Mouse (Mus musculus) monocyte, adult 2 months (primary cell): ENCODE data around the gene Ubald2.
A peak's percentile ranks its signal among the peaks of the same experiment; 100 is the strongest.
"Not testable (repeated sequence)": the region's sequence is repeated elsewhere in the genome, so short reads cannot be mapped to it uniquely, and the experiment has no call there.

Experiments used
- DNase-seq, 2 experiments: peaks; one replicate each; pipeline ENCODE4 v3.0.0; 2022; ENCODE audit warnings: low spot score in 2 of 2, low read depth in 1 of 2

Gene Ubald2

GRCm38 (mm10) chr11:116433356-116434286 is at the start of gene Ubald2:
TSS of gene Ubald2 (plus strand) at chr11:116434094.
- DNase-seq, result peak; percentile 98 to 99

DNA sequence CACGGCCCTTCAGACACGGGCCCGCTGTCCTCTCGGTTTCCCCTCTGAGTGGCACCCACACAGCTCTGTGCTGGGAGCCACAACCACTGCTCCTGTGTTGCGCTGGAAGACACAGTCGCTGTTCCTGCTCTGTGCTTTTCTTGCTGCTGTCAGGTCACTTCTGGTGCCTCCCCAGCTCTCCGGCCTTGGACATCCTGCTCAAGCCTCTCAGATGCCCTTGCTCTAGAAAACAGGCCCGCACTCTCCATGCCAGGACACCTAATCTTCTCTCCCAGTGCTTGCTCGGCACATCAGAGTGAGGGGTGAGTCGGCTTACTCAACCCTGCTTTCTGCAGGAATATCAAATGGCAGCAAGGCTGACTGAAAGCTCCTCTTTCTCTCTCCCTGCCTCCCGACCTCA is 49.7 kb upstream of the Ubald2 start:
- no peak for DNase-seq

GRCm38 (mm10) chr11:116385999-116386398 is 47.9 kb upstream of the Ubald2 start:
- DNase-seq, result no peak

DNA sequence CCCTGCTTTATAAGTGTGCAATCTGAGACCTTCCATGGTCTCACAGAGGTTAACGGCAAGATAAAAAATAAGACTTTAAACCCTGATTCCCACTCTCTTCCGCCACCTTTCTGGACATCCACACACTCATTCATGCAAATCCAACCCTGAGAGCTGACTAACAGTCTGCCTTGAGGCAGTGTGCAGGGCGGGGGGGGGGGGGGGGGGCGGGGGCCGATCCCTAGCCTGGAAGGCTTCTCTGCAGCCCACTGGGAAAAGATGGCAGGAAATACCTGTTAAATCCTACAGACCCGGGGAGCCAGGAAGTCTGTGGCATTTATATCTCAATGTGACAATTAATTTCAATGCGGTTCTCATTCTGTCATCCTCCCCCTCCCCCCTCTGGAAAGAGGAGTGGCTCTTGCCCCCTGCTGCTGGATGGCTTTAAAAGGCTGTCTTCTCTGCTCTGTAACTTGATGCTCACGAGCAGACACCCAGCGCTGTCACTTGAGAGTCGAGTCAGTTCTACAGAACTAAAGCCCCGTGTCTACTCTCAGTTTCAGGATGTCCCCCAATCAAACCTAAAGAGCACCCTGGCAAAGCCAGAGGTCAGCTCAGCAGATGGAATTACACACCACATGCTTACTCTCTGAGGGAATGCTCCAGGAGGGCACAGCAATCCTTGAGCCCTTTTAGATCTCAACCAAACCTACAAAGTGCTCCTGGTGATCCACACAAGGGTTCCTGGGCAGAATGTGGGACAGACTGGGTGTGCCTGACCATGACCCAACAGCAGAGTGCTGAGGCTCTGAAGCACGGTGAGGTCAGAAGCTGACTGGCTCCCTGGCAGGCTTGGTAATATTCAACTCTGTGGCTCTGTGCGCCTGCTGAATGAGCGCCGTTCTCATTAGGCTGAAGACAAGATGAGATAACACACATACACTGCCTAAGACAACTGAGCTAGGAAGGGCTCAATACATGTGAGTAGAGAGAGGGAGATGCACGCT is 46.5 kb upstream of the Ubald2 start:
- DNase-seq, result no peak

- DNase-seq, result no peak
Measured at GRCm38 (mm10) chr11:116388841-116389480, 44.9 kb upstream of the Ubald2 start.

DNA sequence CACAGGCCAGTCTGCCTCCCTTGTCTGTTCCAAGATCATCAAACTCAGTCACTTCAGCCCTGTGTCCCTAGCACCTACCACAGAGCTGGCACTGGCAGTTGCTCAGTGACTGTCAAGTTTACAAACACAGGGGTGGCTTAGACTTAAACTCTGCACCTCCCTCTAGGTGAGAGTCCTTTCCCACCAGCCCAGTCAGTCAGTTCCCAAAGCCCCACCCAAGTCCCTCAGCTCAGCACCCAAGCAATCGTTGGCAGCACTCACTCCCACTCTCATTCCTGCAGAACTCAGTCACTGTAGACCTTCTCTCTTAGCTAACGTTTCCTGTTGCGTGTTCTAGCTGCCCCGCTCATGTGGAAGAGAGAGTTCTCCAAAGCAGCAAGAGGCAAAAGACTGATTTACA is 39.1 kb upstream of the Ubald2 start:
- DNase-seq, result no peak

DNA sequence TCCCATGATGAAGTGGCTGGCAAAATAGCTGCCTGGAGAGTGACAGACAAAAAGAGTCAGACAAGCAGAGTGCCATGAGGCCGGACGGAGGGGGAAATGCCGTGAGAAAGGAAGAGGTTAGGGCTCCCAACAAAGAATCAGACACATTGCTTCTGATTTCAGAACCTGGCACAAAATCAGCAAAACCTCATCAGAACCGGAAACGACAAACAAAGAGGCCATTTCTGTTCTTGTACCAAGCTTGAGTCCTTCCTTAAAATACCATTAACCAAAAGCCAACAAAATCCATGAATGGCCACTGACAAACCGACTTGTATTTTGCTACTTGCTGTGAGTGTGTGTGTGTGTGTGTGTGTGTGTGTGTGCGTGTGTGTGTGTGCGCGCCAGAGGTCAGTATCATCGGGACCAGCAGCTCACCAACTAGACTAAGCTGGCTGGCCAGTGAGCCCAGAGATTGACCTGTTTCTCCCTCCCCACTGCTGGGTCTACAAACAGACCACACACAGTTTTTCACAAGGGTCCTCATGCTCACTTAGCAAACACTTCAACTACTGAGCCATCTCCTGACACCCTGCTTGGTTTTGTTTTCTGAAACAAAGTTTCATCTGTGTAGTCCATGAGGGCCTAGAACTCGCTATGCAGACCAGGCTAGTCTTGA is 37.5 kb upstream of the Ubald2 start:
- DNase-seq, result no peak

- no peak for DNase-seq
Measured at GRCm38 (mm10) chr11:116396934-116397330, 37.0 kb upstream of the Ubald2 start.

DNA sequence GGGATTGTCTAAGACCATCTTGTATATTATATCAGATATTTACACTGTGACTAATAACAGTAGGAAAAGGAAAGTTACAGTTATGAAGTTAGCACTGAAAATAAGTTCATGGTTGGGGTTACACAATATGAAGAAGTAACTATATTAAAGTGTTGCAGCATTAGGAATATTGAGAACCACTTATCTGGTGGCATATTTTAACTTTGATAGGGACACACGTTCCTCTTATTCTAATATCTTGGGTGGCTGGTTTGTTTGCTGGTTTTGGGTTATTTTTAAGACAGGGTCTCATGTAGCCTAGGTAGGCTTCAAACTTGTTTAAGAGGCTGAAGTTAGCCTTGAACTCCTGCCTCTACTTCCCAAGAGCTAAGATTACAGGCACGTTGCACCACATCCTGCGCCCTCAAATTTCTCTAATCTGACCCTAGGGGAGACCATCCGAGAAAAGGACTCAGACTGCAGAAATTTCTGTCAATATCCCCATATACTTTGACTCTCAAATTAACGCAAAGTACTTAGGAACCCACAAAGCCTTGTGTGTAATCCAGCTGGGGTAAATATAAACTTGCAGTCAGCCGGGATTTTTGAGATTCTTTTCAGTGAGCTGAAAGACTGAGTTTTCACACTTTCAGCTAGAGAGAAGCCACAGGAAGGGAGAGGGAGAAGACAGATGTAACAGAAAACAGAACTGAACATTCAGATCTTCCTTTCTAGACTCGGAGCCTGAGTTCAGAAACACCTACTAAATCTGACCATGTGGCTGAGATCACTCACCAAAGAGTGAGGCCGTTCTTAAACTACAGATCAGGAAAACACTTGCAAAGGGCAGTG is 36.2 kb upstream of the Ubald2 start:
- no peak for DNase-seq

- no peak for DNase-seq
Measured at GRCm38 (mm10) chr11:116398348-116398677, 35.6 kb upstream of the Ubald2 start.

- DNase-seq, result no peak
Measured at GRCm38 (mm10) chr11:116400560-116400959, 33.3 kb upstream of the Ubald2 start.

- DNase-seq, result no peak
Measured at GRCm38 (mm10) chr11:116405601-116406000, 28.3 kb upstream of the Ubald2 start.

GRCm38 (mm10) chr11:116406231-116406728 is 27.6 kb upstream of the Ubald2 start:
- no peak for DNase-seq

DNA sequence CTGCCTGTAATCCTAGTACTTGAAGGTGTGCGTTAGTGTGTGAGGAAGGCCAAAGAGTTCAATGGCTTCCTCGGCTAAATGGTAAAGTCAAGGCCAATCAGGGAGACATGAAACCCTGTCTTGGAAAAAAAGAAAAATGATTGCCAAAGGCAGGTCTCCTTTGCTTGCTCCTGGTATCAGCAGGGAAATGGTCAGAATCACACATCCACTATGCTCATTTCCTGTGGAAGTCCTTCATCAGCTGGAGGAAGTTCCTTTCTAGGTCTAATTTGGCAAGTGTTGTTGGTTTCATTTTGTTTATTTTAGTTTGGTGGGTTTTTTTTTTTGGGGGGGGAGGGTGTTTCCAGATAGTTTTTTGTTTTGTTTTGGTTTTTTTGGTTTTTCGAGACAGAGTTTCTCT is 24.9 kb upstream of the Ubald2 start:
- no peak for DNase-seq

DNA sequence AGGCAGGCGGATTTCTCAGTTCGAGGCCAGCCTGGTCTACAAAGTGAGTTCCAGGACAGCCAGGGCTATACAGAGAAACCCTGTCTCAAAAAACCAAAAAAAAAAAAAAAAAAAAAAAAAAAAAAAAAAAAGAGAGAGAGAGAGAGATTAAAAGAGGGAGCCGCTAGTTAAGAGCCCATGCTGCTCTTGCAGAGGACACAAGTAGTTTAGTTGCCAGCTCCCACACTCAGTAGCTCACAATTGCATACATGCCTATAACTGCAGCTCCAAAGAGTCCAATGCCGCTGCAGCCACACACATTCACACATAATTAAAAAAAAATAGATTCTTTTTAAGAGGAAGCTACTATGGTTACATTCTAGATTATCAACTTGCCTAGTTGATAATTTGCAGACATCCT is 23.5 kb upstream of the Ubald2 start:
- not testable (repeated sequence) for DNase-seq

DNA sequence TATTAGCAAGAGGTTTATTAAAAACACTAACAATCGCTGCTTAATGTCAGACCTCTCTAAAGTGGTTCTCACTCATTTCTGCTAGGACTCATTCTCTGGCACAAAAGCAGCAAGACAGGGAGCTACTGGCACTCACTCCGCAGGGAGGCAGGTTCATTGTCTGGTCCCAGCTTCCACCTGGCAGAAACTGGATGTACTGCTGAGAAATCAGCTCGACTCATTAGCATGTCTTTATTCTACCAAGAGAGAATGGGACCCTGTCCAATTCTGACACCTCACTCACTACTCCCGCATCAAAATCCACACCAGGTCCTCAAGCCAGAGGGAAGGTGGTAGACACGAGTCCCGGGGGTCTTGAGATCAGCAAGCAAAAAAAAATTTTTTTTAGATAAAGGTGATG is 22.3 kb upstream of the Ubald2 start:
- no peak for DNase-seq

GRCm38 (mm10) chr11:116412028-116412827 is 21.7 kb upstream of the Ubald2 start:
- DNase-seq, result no peak

- DNase-seq, result peak in 1 of 2 experiments; percentile 56
Measured at GRCm38 (mm10) chr11:116412904-116413630, 20.8 kb upstream of the Ubald2 start, which contains the start of gene Rnf157. TSS of gene Rnf157 (minus strand) at chr11:116413032.
